Mouse (Mus musculus): ENCODE data around the gene Cdc42ep5. TPM values are rescaled to one million over a fixed set of nuclear protein-coding genes. Genes with fewer than 3 reads are reported as not detected.
A peak's percentile ranks its signal among the peaks of the same experiment; 100 is the strongest.

Gene Cdc42ep5
- total RNA-seq, 4 experiments from 2014 or later, result 1.5 to 2.2 (median 2.0) TPM

- no peak for DNase-seq (ENCODE audit: low spot score in 2 of 2)
These were observed 18.1 kb downstream of the Cdc42ep5 start for GRCm38 (mm10) chr7:4146241-4147180.

DNA sequence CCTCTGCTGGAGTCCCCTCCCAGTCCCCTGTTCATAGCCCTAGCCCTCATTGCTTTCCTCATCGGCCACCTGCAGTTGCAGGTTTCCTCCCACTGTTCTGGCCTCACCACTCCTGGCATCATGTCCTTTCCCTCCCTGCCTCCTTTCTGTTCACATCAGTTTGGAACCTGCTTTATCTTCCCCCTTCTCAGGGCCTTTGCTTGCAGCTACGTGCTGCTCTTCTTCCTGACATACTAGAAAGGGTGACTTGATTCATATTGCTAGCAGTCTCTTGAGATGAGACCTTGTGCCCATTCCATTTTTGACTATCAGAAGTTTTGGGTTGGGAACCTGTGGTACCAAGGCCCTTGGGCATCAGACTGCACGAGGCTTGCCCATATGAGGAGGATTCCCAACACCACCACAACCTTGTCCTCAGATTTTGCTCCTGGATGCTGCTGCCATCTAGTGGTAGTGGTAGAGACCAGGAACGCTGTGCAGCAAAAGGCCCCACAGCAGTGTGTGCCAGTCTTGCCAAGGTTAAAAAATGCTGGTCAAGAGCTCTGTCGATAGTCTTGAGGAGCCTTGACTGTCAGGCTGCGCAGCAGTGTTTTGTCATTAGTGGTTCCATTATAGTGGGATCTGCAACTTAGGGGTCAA lies 19.0 kb downstream of the Cdc42ep5 start:
- no peak for DNase-seq (ENCODE audit: low spot score in 2 of 2)

GRCm38 (mm10) chr7:4144766-4145551 lies 19.7 kb downstream of the Cdc42ep5 start:
- no peak for DNase-seq (ENCODE audit: low spot score in 2 of 2)

DNA sequence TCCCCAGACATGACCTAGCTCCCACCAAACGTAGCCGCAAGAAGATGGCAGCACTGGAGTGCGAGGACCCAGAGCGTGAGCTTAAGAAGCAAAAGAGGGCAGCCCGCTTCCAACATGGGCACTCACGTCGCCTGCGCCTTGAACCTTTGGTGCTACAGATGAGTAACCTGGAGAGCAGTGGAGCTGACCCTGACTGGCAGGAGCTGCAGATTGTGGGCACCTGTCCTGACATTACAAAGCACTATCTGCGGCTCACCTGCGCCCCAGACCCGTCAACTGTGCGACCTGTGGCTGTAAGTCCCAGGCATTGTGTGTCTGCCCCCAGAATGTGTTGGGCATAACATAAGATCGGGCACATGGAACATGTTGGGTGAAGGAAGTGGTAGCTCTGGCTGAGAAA lies 20.6 kb downstream of the Cdc42ep5 start:
- no peak for DNase-seq (ENCODE audit: low spot score in 2 of 2)

- no peak for DNase-seq (ENCODE audit: low spot score in 2 of 2)
These were observed 21.2 kb downstream of the Cdc42ep5 start for GRCm38 (mm10) chr7:4143506-4143905.

- DNase-seq (ENCODE audit: low spot score in 2 of 2), result no peak
These were observed 21.7 kb downstream of the Cdc42ep5 start for GRCm38 (mm10) chr7:4142796-4143445.

DNA sequence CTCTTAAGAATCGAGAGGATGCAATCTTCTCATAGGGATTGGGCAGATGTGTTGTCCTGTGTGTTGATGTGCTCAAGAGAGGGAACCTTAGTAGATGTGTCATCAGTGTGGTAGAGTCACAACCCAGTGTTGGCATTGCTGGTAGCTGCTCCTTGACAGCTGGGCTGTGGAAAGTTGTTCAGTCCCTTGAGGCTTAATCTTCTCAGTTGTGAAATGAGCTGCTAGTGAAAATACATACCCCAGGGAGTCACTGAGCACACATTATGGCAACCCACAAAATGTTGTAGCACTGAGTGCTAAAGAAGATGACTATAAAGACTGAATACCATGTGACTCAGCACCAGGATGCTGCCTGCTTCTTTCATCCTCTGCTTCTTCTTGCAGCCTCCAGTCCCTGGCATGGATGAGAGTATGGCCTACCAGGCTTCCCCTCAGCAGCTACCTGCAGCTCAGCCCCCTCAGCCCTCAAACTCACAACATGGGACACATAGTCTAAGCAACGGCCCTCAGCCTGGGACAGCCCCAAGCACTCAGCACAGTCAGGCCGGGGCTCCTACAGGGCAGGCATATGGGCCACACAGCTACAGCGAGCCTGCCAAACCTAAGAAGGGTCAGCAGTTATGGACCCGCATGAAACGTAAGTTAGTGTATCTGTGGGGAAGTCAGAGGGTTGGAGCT lies 22.9 kb downstream of the Cdc42ep5 start:
- no peak for DNase-seq (ENCODE audit: low spot score in 2 of 2)

GRCm38 (mm10) chr7:4139391-4139790 lies 25.3 kb downstream of the Cdc42ep5 start:
- peak in 1 of 2 experiments; percentile 2 for DNase-seq (ENCODE audit: low spot score in 2 of 2)

DNA sequence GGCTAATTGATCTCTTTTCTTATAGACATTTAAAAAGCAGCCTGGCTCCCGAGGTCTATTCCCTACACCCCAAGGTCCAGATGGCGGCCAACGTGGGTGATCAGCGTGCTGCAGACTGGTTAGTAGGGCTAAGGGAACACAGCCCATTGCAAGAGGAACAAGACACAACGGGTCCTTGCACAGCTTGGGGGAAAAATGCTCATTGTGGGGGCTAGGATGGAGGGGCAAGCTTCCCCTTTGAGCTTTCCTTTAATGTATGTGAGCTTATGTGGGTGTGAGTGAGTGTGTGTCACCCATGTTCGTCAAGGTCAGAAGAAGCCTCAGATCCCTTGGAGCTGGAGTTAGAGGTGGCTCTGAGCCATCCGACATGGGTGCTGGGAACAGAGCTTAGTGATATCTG lies 26.0 kb downstream of the Cdc42ep5 start:
- no peak for DNase-seq (ENCODE audit: low spot score in 2 of 2)

DNA sequence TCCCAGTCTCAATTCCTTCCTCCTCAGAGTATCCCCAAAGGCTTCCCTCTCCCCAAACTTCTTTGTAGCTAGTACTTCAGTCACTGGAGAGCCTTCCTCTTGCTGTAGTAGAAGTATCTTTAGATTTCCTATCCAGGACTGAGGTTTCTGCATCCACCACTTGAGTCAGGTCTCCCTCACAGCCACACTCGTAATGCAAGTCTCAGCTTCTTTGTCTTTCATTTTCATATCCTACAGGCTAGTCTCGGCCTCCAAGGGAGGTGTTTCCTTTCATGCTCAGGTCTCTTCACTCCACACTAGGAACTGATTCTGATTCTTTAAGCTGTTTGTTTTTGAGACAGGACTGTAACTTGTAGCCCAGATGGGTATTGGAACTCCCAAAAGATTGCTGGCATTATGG lies 26.5 kb downstream of the Cdc42ep5 start:
- no peak for DNase-seq (ENCODE audit: low spot score in 2 of 2)

GRCm38 (mm10) chr7:4137746-4138145 lies 26.9 kb downstream of the Cdc42ep5 start:
- no peak for DNase-seq (ENCODE audit: low spot score in 2 of 2)

GRCm38 (mm10) chr7:4136771-4137531 lies 27.7 kb downstream of the Cdc42ep5 start, which contains the start of gene Leng8:
Leng8 (plus strand) TSS chr7:4137039.
- peak; percentile 98 to 99 for DNase-seq (ENCODE audit: low spot score in 2 of 2)

DNA sequence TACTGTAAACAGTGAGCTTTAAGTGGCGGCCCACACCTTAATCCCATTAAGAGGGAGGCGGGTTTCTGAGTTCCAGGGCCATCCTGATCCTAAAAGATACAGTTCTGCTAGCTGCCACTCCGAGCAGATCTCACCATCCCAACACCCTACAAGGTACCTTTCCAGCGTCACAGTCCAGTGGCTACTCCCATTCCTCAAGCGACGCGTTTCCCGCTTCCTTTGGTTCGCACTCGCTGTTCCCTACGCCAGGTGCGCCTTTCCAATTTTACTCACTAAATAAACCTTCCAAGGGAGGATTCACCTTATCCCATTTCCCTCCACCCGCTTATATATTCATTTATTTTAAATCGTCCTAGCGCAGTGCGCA lies 28.3 kb downstream of the Cdc42ep5 start:
- peak in 1 of 2 experiments; percentile 20 for DNase-seq (ENCODE audit: low spot score in 2 of 2)

GRCm38 (mm10) chr7:4134911-4135310 lies 29.7 kb downstream of the Cdc42ep5 start:
- DNase-seq (ENCODE audit: low spot score in 2 of 2), result no peak

- DNase-seq (ENCODE audit: low spot score in 2 of 2), result no peak
These were observed 31.7 kb downstream of the Cdc42ep5 start for GRCm38 (mm10) chr7:4132998-4133397.

- DNase-seq (ENCODE audit: low spot score in 2 of 2), result no peak
These were observed 32.1 kb downstream of the Cdc42ep5 start for GRCm38 (mm10) chr7:4132581-4132980.

- DNase-seq (ENCODE audit: low spot score in 2 of 2), result no peak
These were observed 32.7 kb downstream of the Cdc42ep5 start for GRCm38 (mm10) chr7:4131964-4132363.

- peak; percentile 59 to 68 for DNase-seq (ENCODE audit: low spot score in 2 of 2)
These were observed 33.8 kb downstream of the Cdc42ep5 start for GRCm38 (mm10) chr7:4130686-4131452.

DNA sequence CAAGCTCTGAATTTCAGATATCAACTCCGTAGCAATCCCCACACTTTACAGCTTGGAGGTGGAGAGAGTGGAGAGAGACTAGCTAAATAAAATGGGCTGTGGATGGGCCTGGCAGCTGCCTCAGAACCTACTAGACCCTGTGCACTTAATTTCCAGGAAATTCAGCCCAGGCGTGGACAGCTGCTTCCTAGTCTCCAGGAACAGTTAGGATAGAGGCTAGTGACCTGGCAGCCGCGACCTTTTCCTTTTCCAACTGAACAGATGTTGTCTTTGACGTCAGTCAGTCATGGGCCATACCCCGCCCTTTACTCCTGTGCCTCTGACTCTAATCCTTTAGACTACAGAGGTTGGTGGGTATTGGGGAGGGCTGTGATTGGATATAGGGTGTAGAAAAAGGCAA lies 35.8 kb downstream of the Cdc42ep5 start:
- peak; percentile 50 to 53 for DNase-seq (ENCODE audit: low spot score in 2 of 2)

Data from gastrocnemius, adult 8-10 months (tissue).